Mouse (Mus musculus): ENCODE data around the gene Il20rb. TPM values are rescaled to one million over a fixed set of nuclear protein-coding genes. Genes with fewer than 3 reads are reported as not detected.

Il20rb gene
- polyA plus RNA-seq, 1 experiment from 2014 or later = 1.2 TPM

- DNase-seq (ENCODE audit: low spot score) (no peak), ATAC-seq (ENCODE audit: insufficient number of reproducible peaks, low FRiP score, low TSS enrichment, low read depth) (no peak)
- no peaks in the 10 kb centered on the region for H3K36me3 ChIP-seq (ENCODE audit: control insufficient read depth, insufficient read depth, low read length)
- H3K4me1 ChIP-seq (ENCODE audit: control insufficient read depth, insufficient read depth, low read length) = no peaks in the 10 kb centered on the region
- H3K27ac ChIP-seq (replicated peaks; ENCODE audit: low read depth, low read length) = no peak overlapping the region
- no peaks in the 10 kb centered on the region for H3K9me3 ChIP-seq (ENCODE audit: control insufficient read depth, low read length)
- H3K4me3 ChIP-seq (ENCODE audit: low read depth, low read length) = no peak overlapping the region
- no peak overlapping the region for H3K4me2 ChIP-seq (ENCODE audit: low read depth, severe bottlenecking)
- H3K9ac ChIP-seq (ENCODE audit: low read length) = no peak overlapping the region
- H3K27me3 ChIP-seq (ENCODE audit: control insufficient read depth, insufficient read depth, low read length) = no peaks in the 10 kb centered on the region
- WGBS = 88% methylated on average over 8 of the region's 8 CpGs
Measured at GRCm38 (mm10) chr9:100436865-100437595, 49.6 kb downstream of the Il20rb start.

GRCm38 (mm10) chr9:100431355-100431754, 55.2 kb downstream of the Il20rb start:
- H3K27ac ChIP-seq (replicated peaks; ENCODE audit: low read depth, low read length) = no peak overlapping the region
- no peaks in the 10 kb centered on the region for H3K36me3 ChIP-seq (ENCODE audit: control insufficient read depth, insufficient read depth, low read length)
- H3K4me2 ChIP-seq (ENCODE audit: low read depth, severe bottlenecking) = no peak overlapping the region
- no peak overlapping the region for H3K9ac ChIP-seq (ENCODE audit: low read length)
- 51% methylated on average over 2 of the region's 2 CpGs for WGBS
- no peak for ATAC-seq (ENCODE audit: insufficient number of reproducible peaks, low FRiP score, low TSS enrichment, low read depth)
- no peaks in the 10 kb centered on the region for H3K27me3 ChIP-seq (ENCODE audit: control insufficient read depth, insufficient read depth, low read length)
- H3K4me1 ChIP-seq (ENCODE audit: control insufficient read depth, insufficient read depth, low read length) = peaks cover 2% of the 10 kb centered on the region; the same call in 1 of the 2 replicates
- H3K4me3 ChIP-seq (ENCODE audit: low read depth, low read length) = no peak overlapping the region
- no peaks in the 10 kb centered on the region for H3K9me3 ChIP-seq (ENCODE audit: control insufficient read depth, low read length)
- peak; percentile 36 for DNase-seq (ENCODE audit: low spot score)

GRCm38 (mm10) chr9:100430911-100431310, 55.7 kb downstream of the Il20rb start:
- ATAC-seq (ENCODE audit: insufficient number of reproducible peaks, low FRiP score, low TSS enrichment, low read depth) (no peak), DNase-seq (ENCODE audit: low spot score) (no peak)
- Histone ChIP-seq H3K9me3 (ENCODE audit: control insufficient read depth, low read length) (no peaks in the 10 kb centered on the region), H3K4me3 (ENCODE audit: low read depth, low read length) (no peak overlapping the region), H3K36me3 (ENCODE audit: control insufficient read depth, insufficient read depth, low read length) (no peaks in the 10 kb centered on the region), H3K4me1 (ENCODE audit: control insufficient read depth, insufficient read depth, low read length) (peaks cover 2% of the 10 kb centered on the region; the same call in 1 of the 2 replicates), H3K9ac (ENCODE audit: low read length) (no peak overlapping the region), H3K4me2 (ENCODE audit: low read depth, severe bottlenecking) (no peak overlapping the region), H3K27ac (replicated peaks; ENCODE audit: low read depth, low read length) (peak overlapping the region; percentile 15; the same call in 1 of the 2 replicates), H3K27me3 (ENCODE audit: control insufficient read depth, insufficient read depth, low read length) (no peaks in the 10 kb centered on the region)
- WGBS = 61% methylated on average over 2 of the region's 2 CpGs

- no peak overlapping the region for H3K9ac ChIP-seq (ENCODE audit: low read length)
- ATAC-seq (ENCODE audit: insufficient number of reproducible peaks, low FRiP score, low TSS enrichment, low read depth) (no peak), DNase-seq (ENCODE audit: low spot score) (no peak)
- H3K36me3 ChIP-seq (ENCODE audit: control insufficient read depth, insufficient read depth, low read length) = no peaks in the 10 kb centered on the region
- no peaks in the 10 kb centered on the region for H3K9me3 ChIP-seq (ENCODE audit: control insufficient read depth, low read length)
- H3K4me1 ChIP-seq (ENCODE audit: control insufficient read depth, insufficient read depth, low read length) = no peaks in the 10 kb centered on the region
- H3K4me2 ChIP-seq (ENCODE audit: low read depth, severe bottlenecking) = no peak overlapping the region
- no peaks in the 10 kb centered on the region for H3K27me3 ChIP-seq (ENCODE audit: control insufficient read depth, insufficient read depth, low read length)
- WGBS = 82% methylated on average over 8 of the region's 8 CpGs
- no peak overlapping the region for H3K27ac ChIP-seq (replicated peaks; ENCODE audit: low read depth, low read length)
- no peak overlapping the region for H3K4me3 ChIP-seq (ENCODE audit: low read depth, low read length)
Measured at GRCm38 (mm10) chr9:100419644-100420043, 66.9 kb downstream of the Il20rb start.

GRCm38 (mm10) chr9:100419103-100419502, 67.5 kb downstream of the Il20rb start:
- 90% methylated on average over 8 of the region's 8 CpGs for WGBS
- Histone ChIP-seq H3K27ac (replicated peaks; ENCODE audit: low read depth, low read length) (no peak overlapping the region), H3K4me2 (ENCODE audit: low read depth, severe bottlenecking) (no peak overlapping the region), H3K27me3 (ENCODE audit: control insufficient read depth, insufficient read depth, low read length) (no peaks in the 10 kb centered on the region), H3K9ac (ENCODE audit: low read length) (no peak overlapping the region), H3K9me3 (ENCODE audit: control insufficient read depth, low read length) (no peaks in the 10 kb centered on the region), H3K4me3 (ENCODE audit: low read depth, low read length) (no peak overlapping the region), H3K36me3 (ENCODE audit: control insufficient read depth, insufficient read depth, low read length) (no peaks in the 10 kb centered on the region), H3K4me1 (ENCODE audit: control insufficient read depth, insufficient read depth, low read length) (no peaks in the 10 kb centered on the region)
- DNase-seq (ENCODE audit: low spot score) (no peak), ATAC-seq (ENCODE audit: insufficient number of reproducible peaks, low FRiP score, low TSS enrichment, low read depth) (no peak)

GRCm38 (mm10) chr9:100416756-100417155, 69.8 kb downstream of the Il20rb start:
- 22% methylated on average over 1 of the region's 1 CpGs for WGBS
- H3K27ac ChIP-seq (replicated peaks; ENCODE audit: low read depth, low read length) = no peak overlapping the region
- no peaks in the 10 kb centered on the region for H3K27me3 ChIP-seq (ENCODE audit: control insufficient read depth, insufficient read depth, low read length)
- H3K4me3 ChIP-seq (ENCODE audit: low read depth, low read length) = no peak overlapping the region
- no peak for ATAC-seq (ENCODE audit: insufficient number of reproducible peaks, low FRiP score, low TSS enrichment, low read depth)
- no peaks in the 10 kb centered on the region for H3K36me3 ChIP-seq (ENCODE audit: control insufficient read depth, insufficient read depth, low read length)
- H3K4me2 ChIP-seq (ENCODE audit: low read depth, severe bottlenecking) = no peak overlapping the region
- H3K9ac ChIP-seq (ENCODE audit: low read length) = no peak overlapping the region
- no peaks in the 10 kb centered on the region for H3K4me1 ChIP-seq (ENCODE audit: control insufficient read depth, insufficient read depth, low read length)
- no peak for DNase-seq (ENCODE audit: low spot score)
- H3K9me3 ChIP-seq (ENCODE audit: control insufficient read depth, low read length) = no peaks in the 10 kb centered on the region

- no peaks in the 10 kb centered on the region for H3K4me1 ChIP-seq (ENCODE audit: control insufficient read depth, insufficient read depth, low read length)
- ATAC-seq (ENCODE audit: insufficient number of reproducible peaks, low FRiP score, low TSS enrichment, low read depth) (no peak), DNase-seq (ENCODE audit: low spot score) (no peak)
- no peak overlapping the region for H3K4me3 ChIP-seq (ENCODE audit: low read depth, low read length)
- H3K27me3 ChIP-seq (ENCODE audit: control insufficient read depth, insufficient read depth, low read length) = no peaks in the 10 kb centered on the region
- H3K4me2 ChIP-seq (ENCODE audit: low read depth, severe bottlenecking) = no peak overlapping the region
- no peak overlapping the region for H3K9ac ChIP-seq (ENCODE audit: low read length)
- no peak overlapping the region for H3K27ac ChIP-seq (replicated peaks; ENCODE audit: low read depth, low read length)
- no peaks in the 10 kb centered on the region for H3K9me3 ChIP-seq (ENCODE audit: control insufficient read depth, low read length)
- 81% methylated on average over 6 of the region's 6 CpGs for WGBS
- H3K36me3 ChIP-seq (ENCODE audit: control insufficient read depth, insufficient read depth, low read length) = no peaks in the 10 kb centered on the region
Measured at GRCm38 (mm10) chr9:100416299-100416698, 70.3 kb downstream of the Il20rb start.

- 71% methylated on average over 7 of the region's 7 CpGs for WGBS
- ATAC-seq (ENCODE audit: insufficient number of reproducible peaks, low FRiP score, low TSS enrichment, low read depth) = no peak
- Histone ChIP-seq H3K4me3 (ENCODE audit: low read depth, low read length) (no peak overlapping the region), H3K9me3 (ENCODE audit: control insufficient read depth, low read length) (no peaks in the 10 kb centered on the region), H3K27me3 (ENCODE audit: control insufficient read depth, insufficient read depth, low read length) (no peaks in the 10 kb centered on the region), H3K4me2 (ENCODE audit: low read depth, severe bottlenecking) (no peak overlapping the region), H3K9ac (ENCODE audit: low read length) (no peak overlapping the region), H3K36me3 (ENCODE audit: control insufficient read depth, insufficient read depth, low read length) (no peaks in the 10 kb centered on the region), H3K4me1 (ENCODE audit: control insufficient read depth, insufficient read depth, low read length) (no peaks in the 10 kb centered on the region), H3K27ac (replicated peaks; ENCODE audit: low read depth, low read length) (no peak overlapping the region)
- no peak for DNase-seq (ENCODE audit: low spot score)
Measured at GRCm38 (mm10) chr9:100415328-100415979, 71.1 kb downstream of the Il20rb start.

Data from limb, embryonic 11.5 days (tissue).